Mouse (Mus musculus) limb, embryonic 15.5 days (tissue): Measurements from ENCODE around the gene Tmem121b. TPM values are rescaled to one million over a fixed set of nuclear protein-coding genes. Genes with fewer than 3 reads are reported as not detected.

ENCODE experiments used
- ATAC-seq: fragments of 200-750 bp; cut with Nextera tagmentation; 2 replicates; pipeline ENCODE4 v1.8.0; 2017; ENCODE audit warnings: low read depth, moderate TSS enrichment; ENCODE audit not compliant: insufficient number of reproducible peaks, low FRiP score, low TSS enrichment
- H3K27ac ChIP-seq: fragments of 300-500 bp; sonication (generic); 2 replicates; pipeline ENCODE4 v1.5.1; 2015; ENCODE audit warnings: moderate library complexity, mild to moderate bottlenecking, inconsistent platforms
- H3K27me3 ChIP-seq: fragments of 300-500 bp; sonication (generic); 2 replicates; pipeline ENCODE4 v1.6.1; 2015; ENCODE audit warnings: inconsistent platforms
- H3K36me3 ChIP-seq: fragments of 300-500 bp; sonication (generic); 2 replicates; pipeline ENCODE4 v1.6.1; 2015; ENCODE audit warnings: inconsistent platforms
- H3K4me1 ChIP-seq: fragments of 300-500 bp; sonication (generic); 2 replicates; pipeline ENCODE4 v1.6.1; 2015; ENCODE audit warnings: inconsistent platforms
- H3K4me2 ChIP-seq: fragments of 300-500 bp; sonication (generic); 2 replicates; pipeline ENCODE4 v1.6.1; 2015; ENCODE audit warnings: mild to moderate bottlenecking, inconsistent platforms
- H3K4me3 ChIP-seq: fragments of 300-500 bp; sonication (generic); 2 replicates; pipeline ENCODE4 v1.5.1; 2015; ENCODE audit warnings: mild to moderate bottlenecking, inconsistent platforms
- H3K9ac ChIP-seq: fragments of 300-500 bp; sonication (generic); 2 replicates; pipeline ENCODE4 v1.6.1; 2015; ENCODE audit warnings: inconsistent platforms
- H3K9me3 ChIP-seq: fragments of 300-500 bp; sonication (generic); 2 replicates; pipeline ENCODE4 v1.6.1; 2016; ENCODE audit warnings: inconsistent platforms
- WGBS: fragments of 180-500 bp; shearing (Covaris S2); methylation state at CpG from one replicate; pipeline ENCODE4 v1.1.7; 2015; 5-methylcytosine and 5-hydroxymethylcytosine counted together
- polyA plus RNA-seq: library from polyadenylated mRNA; unstranded; fragments of >200 nt; fragmentation: Nextera tagmentation; extraction: Ambion mirVana; gene quantifications from 2 replicates; pipeline ENCODE4 v1.2.1, GENCODE M21; 2015

Gene Tmem121b
- polyA plus RNA-seq, 1 experiment from 2014 or later: not detected

- peaks cover 60% of the 10 kb centered on the region for H3K36me3 ChIP-seq
- H3K27ac ChIP-seq: no peak overlapping the region
- H3K9ac ChIP-seq: no peak overlapping the region
- no peaks in the 10 kb centered on the region for H3K4me1 ChIP-seq
- no peaks in the 10 kb centered on the region for H3K27me3 ChIP-seq
- H3K4me2 ChIP-seq: no peak overlapping the region
- H3K9me3 ChIP-seq: no peaks in the 10 kb centered on the region
- 86% methylated on average over 5 of the region's 5 CpGs for WGBS
- H3K4me3 ChIP-seq: no peak overlapping the region
- ATAC-seq: no peak
Measured at GRCm38 (mm10) chr6:120517311-120517710, 23.7 kb upstream of the Tmem121b start.

- ATAC-seq: no peak
- no peak overlapping the region for H3K9ac ChIP-seq
- H3K27me3 ChIP-seq: no peaks in the 10 kb centered on the region
- 89% methylated on average over 6 of the region's 6 CpGs for WGBS
- no peaks in the 10 kb centered on the region for H3K4me1 ChIP-seq
- peaks cover 57% of the 10 kb centered on the region for H3K36me3 ChIP-seq
- H3K27ac ChIP-seq: no peak overlapping the region
- no peaks in the 10 kb centered on the region for H3K9me3 ChIP-seq
- no peak overlapping the region for H3K4me2 ChIP-seq
- H3K4me3 ChIP-seq: no peak overlapping the region
Measured at GRCm38 (mm10) chr6:120516879-120517278, 23.3 kb upstream of the Tmem121b start.

GRCm38 (mm10) chr6:120516422-120516821 lies 22.8 kb upstream of the Tmem121b start:
- ATAC-seq: no peak
- H3K4me2 ChIP-seq: no peak overlapping the region
- H3K27ac ChIP-seq: no peak overlapping the region
- H3K4me3 ChIP-seq: no peak overlapping the region
- peaks cover 57% of the 10 kb centered on the region for H3K36me3 ChIP-seq
- H3K27me3 ChIP-seq: no peaks in the 10 kb centered on the region
- H3K9me3 ChIP-seq: no peaks in the 10 kb centered on the region
- H3K4me1 ChIP-seq: no peaks in the 10 kb centered on the region
- no peak overlapping the region for H3K9ac ChIP-seq
- WGBS: 91% methylated on average over 4 of the region's 4 CpGs

- H3K4me3 ChIP-seq: no peak overlapping the region
- no peak overlapping the region for H3K4me2 ChIP-seq
- 80% methylated on average over 6 of the region's 6 CpGs for WGBS
- no peak overlapping the region for H3K9ac ChIP-seq
- no peaks in the 10 kb centered on the region for H3K4me1 ChIP-seq
- H3K36me3 ChIP-seq: peaks cover 60% of the 10 kb centered on the region
- no peak overlapping the region for H3K27ac ChIP-seq
- no peak for ATAC-seq
- H3K9me3 ChIP-seq: no peaks in the 10 kb centered on the region
- no peaks in the 10 kb centered on the region for H3K27me3 ChIP-seq
Measured at GRCm38 (mm10) chr6:120511212-120511611, 17.6 kb upstream of the Tmem121b start.

- H3K27ac ChIP-seq: no peak overlapping the region
- H3K27me3 ChIP-seq: no peaks in the 10 kb centered on the region
- no peak overlapping the region for H3K9ac ChIP-seq
- no peaks in the 10 kb centered on the region for H3K9me3 ChIP-seq
- WGBS: 85% methylated on average over 8 of the region's 8 CpGs
- H3K36me3 ChIP-seq: peaks cover 58% of the 10 kb centered on the region
- H3K4me3 ChIP-seq: no peak overlapping the region
- no peak for ATAC-seq
- no peaks in the 10 kb centered on the region for H3K4me1 ChIP-seq
- H3K4me2 ChIP-seq: no peak overlapping the region
Measured at GRCm38 (mm10) chr6:120510425-120510824, 16.8 kb upstream of the Tmem121b start.

- Histone ChIP-seq H3K9ac (no peak overlapping the region), H3K27ac (no peak overlapping the region), H3K27me3 (no peaks in the 10 kb centered on the region), H3K4me3 (no peak overlapping the region), H3K4me2 (no peak overlapping the region), H3K36me3 (peaks cover 56% of the 10 kb centered on the region), H3K9me3 (no peaks in the 10 kb centered on the region), H3K4me1 (no peaks in the 10 kb centered on the region)
- WGBS: 80% methylated on average over 7 of the region's 7 CpGs
- ATAC-seq: no peak
Measured at GRCm38 (mm10) chr6:120509975-120510374, 16.4 kb upstream of the Tmem121b start.

GRCm38 (mm10) chr6:120508645-120509044 lies 15.0 kb upstream of the Tmem121b start:
- peaks cover 42% of the 10 kb centered on the region for H3K36me3 ChIP-seq
- whole genome bisulfite sequencing: 81% methylated on average over 4 of the region's 4 CpGs
- no peak overlapping the region for H3K4me2 ChIP-seq

GRCm38 (mm10) chr6:120505531-120505930 lies 11.9 kb upstream of the Tmem121b start:
- no peak overlapping the region for H3K27ac ChIP-seq
- H3K4me2 ChIP-seq: no peak overlapping the region
- H3K36me3 ChIP-seq: peaks cover 22% of the 10 kb centered on the region
- no peak for ATAC-seq
- WGBS: 54% methylated on average over 4 of the region's 4 CpGs
- H3K9me3 ChIP-seq: no peaks in the 10 kb centered on the region
- no peaks in the 10 kb centered on the region for H3K4me1 ChIP-seq
- H3K27me3 ChIP-seq: no peaks in the 10 kb centered on the region
- no peak overlapping the region for H3K9ac ChIP-seq
- H3K4me3 ChIP-seq: no peak overlapping the region

More at GRCm38 (mm10) chr6:120508645-120509044, 15.0 kb upstream of the Tmem121b start:
- no peak overlapping the region for H3K27ac ChIP-seq
- no peaks in the 10 kb centered on the region for H3K4me1 ChIP-seq
- no peaks in the 10 kb centered on the region for H3K27me3 ChIP-seq
- no peaks in the 10 kb centered on the region for H3K9me3 ChIP-seq
- no peak overlapping the region for H3K4me3 ChIP-seq
- H3K9ac ChIP-seq: no peak overlapping the region
- ATAC-seq: no peak

GRCm38 (mm10) chr6:120504051-120504450 lies 10.4 kb upstream of the Tmem121b start:
- Histone ChIP-seq H3K36me3 (peaks cover 7% of the 10 kb centered on the region; the same call in 1 of the 2 replicates), H3K9me3 (no peaks in the 10 kb centered on the region), H3K9ac (no peak overlapping the region), H3K4me1 (no peaks in the 10 kb centered on the region), H3K4me2 (no peak overlapping the region), H3K27ac (no peak overlapping the region), H3K27me3 (no peaks in the 10 kb centered on the region), H3K4me3 (no peak overlapping the region)
- no peak for ATAC-seq
- WGBS: 45% methylated on average over 3 of the region's 3 CpGs

GRCm38 (mm10) chr6:120496544-120496943 lies 2.9 kb upstream of the Tmem121b start:
- H3K9me3 ChIP-seq: no peaks in the 10 kb centered on the region
- peaks cover 25% of the 10 kb centered on the region for H3K4me1 ChIP-seq
- ATAC-seq: no peak
- WGBS: 21% methylated on average over 3 of the region's 3 CpGs
- no peak overlapping the region for H3K4me2 ChIP-seq
- H3K9ac ChIP-seq: no peak overlapping the region
- no peak overlapping the region for H3K4me3 ChIP-seq
- peaks cover 36% of the 10 kb centered on the region for H3K27me3 ChIP-seq
- no peak overlapping the region for H3K27ac ChIP-seq
- no peaks in the 10 kb centered on the region for H3K36me3 ChIP-seq

GRCm38 (mm10) chr6:120492499-120493373 lies 871 bp downstream of the Tmem121b start:
- WGBS: under 1% methylated on average over 84 of the region's 95 CpGs
- Histone ChIP-seq H3K27me3 (peaks cover 45% of the 10 kb centered on the region), H3K4me2 (peak overlapping the region; percentile 99), H3K36me3 (no peaks in the 10 kb centered on the region), H3K4me3 (peak overlapping the region; percentile 66), H3K9ac (peak overlapping the region; percentile 37), H3K4me1 (peaks cover 25% of the 10 kb centered on the region), H3K27ac (no peak overlapping the region), H3K9me3 (no peaks in the 10 kb centered on the region)
- ATAC-seq: no peak

- Histone ChIP-seq H3K4me2 (peak overlapping the region; percentile 99), H3K9ac (no peak overlapping the region), H3K4me1 (peaks cover 25% of the 10 kb centered on the region), H3K4me3 (peak overlapping the region; percentile 66), H3K27ac (no peak overlapping the region), H3K9me3 (no peaks in the 10 kb centered on the region), H3K36me3 (no peaks in the 10 kb centered on the region), H3K27me3 (peaks cover 45% of the 10 kb centered on the region)
- no peak for ATAC-seq
- 13% methylated on average over 22 of the region's 22 CpGs for WGBS
Measured at GRCm38 (mm10) chr6:120491862-120492498, 1.6 kb downstream of the Tmem121b start.
